Mouse (Mus musculus) bone marrow macrophage, adult 2 months (primary cell): ENCODE results near the gene Me1.

Experiments
- CTCF ChIP-seq: IDR thresholded peaks from 2 replicates; pipeline ENCODE4 v1.5.1; 2012; ENCODE audit warnings: low read depth, mild to moderate bottlenecking, low read length, moderate library complexity
- POLR2A ChIP-seq: IDR thresholded peaks from 2 replicates; pipeline ENCODE4 v1.6.1; 2012; ENCODE audit warnings: mild to moderate bottlenecking, low read depth, low read length, borderline replicate concordance

GRCm38 (mm10) chr9:86544559-86544958 lies 151.2 kb downstream of the Me1 start:
- TF ChIP-seq POLR2A = no peak
- TF ChIP-seq CTCF = no peak
